In genomic region chr11:23141100-23141837, GRCm38 (mm10) we compare ENCODE assay signal across 10 mouse cellular contexts.
DNase-seq lines count a peak whose midpoint lies in the region; ATAC-seq lines count a peak whose summit lies in the region.
"Had no signal": no experiment of that assay in that cellular context is flagged by ENCODE, and none has a peak within 500 bp of the region (broad histone marks: within the 10 kb centered on the region; RNA-seq: fewer than 3 reads in every experiment).

No protein-coding gene starts in this region.

- ATAC-seq in forebrain, embryonic 11.5 days (replicated peaks; ENCODE audit: low FRiP score): peak; percentile 63
- no peak for ATAC-seq in midbrain, embryonic 14.5 days (ENCODE audit: low FRiP score, low TSS enrichment)
- no peak for ATAC-seq in megakaryocyte progenitor cell, adult 5-6 weeks (replicated peaks; ENCODE audit: poor library complexity)
- ATAC-seq in kidney, embryonic 14.5 days (ENCODE audit: low FRiP score, low TSS enrichment): no peak
- no peak for ATAC-seq in CD4-positive, CD25-positive, alpha-beta regulatory T cell, adult 4 months

- H3K4me1 ChIP-seq in forebrain, embryonic 11.5 days (replicated peaks; ENCODE audit: control insufficient read depth, insufficient read depth, low read length): peaks cover 12% of the 10 kb centered on the region
- H3K4me1 ChIP-seq in midbrain, embryonic 14.5 days (ENCODE audit: control insufficient read depth, insufficient read depth, low read length): 0 out of 2 replicates have a peak, but pooled peaks cover 6% of the 10 kb centered on the region
- H3K4me1 ChIP-seq in kidney, embryonic 14.5 days (ENCODE audit: control insufficient read depth, insufficient read depth, low read length): no peaks in the 10 kb centered on the region
- H3K4me1 ChIP-seq: embryonic facial prominence, embryonic 15.5 days; limb, embryonic 12.5 days had no signal

- H3K27ac ChIP-seq in forebrain, embryonic 11.5 days (ENCODE audit: low read depth, low read length): 0 out of 2 replicates have a peak overlapping the region, but pooled peaks have one; percentile 25
- no peak overlapping the region for H3K27ac ChIP-seq in midbrain, embryonic 14.5 days (replicated peaks; ENCODE audit: low read depth, low read length)
- no peak overlapping the region for H3K27ac ChIP-seq in kidney, embryonic 14.5 days (ENCODE audit: low read depth, low read length)
- H3K27ac ChIP-seq: embryonic facial prominence, embryonic 15.5 days; limb, embryonic 12.5 days had no signal

- no peaks in the 10 kb centered on the region for H3K36me3 ChIP-seq in forebrain, embryonic 11.5 days (ENCODE audit: control insufficient read depth, insufficient read depth, low read length)
- H3K36me3 ChIP-seq in midbrain, embryonic 14.5 days (ENCODE audit: control insufficient read depth, insufficient read depth, low read length): no peaks in the 10 kb centered on the region
- no peaks in the 10 kb centered on the region for H3K36me3 ChIP-seq in kidney, embryonic 14.5 days (ENCODE audit: control insufficient read depth, insufficient read depth, low read length)
- H3K36me3 ChIP-seq: embryonic facial prominence, embryonic 15.5 days; limb, embryonic 12.5 days had no signal

- WGBS in forebrain, embryonic 11.5 days: 52% methylated on average over 12 of the region's 12 CpGs
- WGBS in midbrain, embryonic 14.5 days: 65% methylated on average over 12 of the region's 12 CpGs
- WGBS in kidney, embryonic 14.5 days: 55% methylated on average over 12 of the region's 12 CpGs

- no peak overlapping the region for H3K9ac ChIP-seq in forebrain, embryonic 11.5 days (ENCODE audit: low read length)
- no peak overlapping the region for H3K9ac ChIP-seq in midbrain, embryonic 14.5 days (replicated peaks; ENCODE audit: low read length)
- no peak overlapping the region for H3K9ac ChIP-seq in kidney, embryonic 14.5 days (ENCODE audit: low read depth, low read length)
- H3K9ac ChIP-seq: embryonic facial prominence, embryonic 15.5 days; limb, embryonic 12.5 days had no signal

- intact Hi-C loops in heart, postnatal 10 days (cut with DNase I): no loop called here

- H3K9me3 ChIP-seq in forebrain, embryonic 11.5 days (ENCODE audit: control insufficient read depth, low read length): no peaks in the 10 kb centered on the region
- no peaks in the 10 kb centered on the region for H3K9me3 ChIP-seq in midbrain, embryonic 14.5 days (ENCODE audit: control insufficient read depth, low read length)
- no peaks in the 10 kb centered on the region for H3K9me3 ChIP-seq in kidney, embryonic 14.5 days (ENCODE audit: control insufficient read depth, low read length)
- H3K9me3 ChIP-seq: embryonic facial prominence, embryonic 15.5 days; limb, embryonic 12.5 days had no signal

- H3K27me3 ChIP-seq in forebrain, embryonic 11.5 days (ENCODE audit: control insufficient read depth, insufficient read depth, low read length): no peaks in the 10 kb centered on the region
- no peaks in the 10 kb centered on the region for H3K27me3 ChIP-seq in midbrain, embryonic 14.5 days (ENCODE audit: control insufficient read depth, insufficient read depth, low read length)
- H3K27me3 ChIP-seq in kidney, embryonic 14.5 days (ENCODE audit: control insufficient read depth, insufficient read depth, low read length): no peaks in the 10 kb centered on the region
- H3K27me3 ChIP-seq: embryonic facial prominence, embryonic 15.5 days; limb, embryonic 12.5 days had no signal

- H3K4me3 ChIP-seq in forebrain, embryonic 11.5 days (ENCODE audit: low read depth, low read length): no peak overlapping the region
- H3K4me3 ChIP-seq in midbrain, embryonic 14.5 days (replicated peaks; ENCODE audit: low read depth, low read length): no peak overlapping the region
- H3K4me3 ChIP-seq in kidney, embryonic 14.5 days (ENCODE audit: low read length): no peak overlapping the region
- H3K4me3 ChIP-seq: embryonic facial prominence, embryonic 15.5 days; limb, embryonic 12.5 days had no signal

- peak; percentile 8 to 10 for DNase-seq in heart, postnatal 10 days
- DNase-seq in heart, postnatal 4 days: no peak
- DNase-seq in adrenal gland, adult 8-10 months: peak; percentile 13
- DNase-seq in forebrain, embryonic 11.5 days (ENCODE audit: low spot score): no peak
- DNase-seq in midbrain, embryonic 14.5 days: peak; percentile 18

- no peak overlapping the region for H3K4me2 ChIP-seq in forebrain, embryonic 11.5 days (ENCODE audit: low read depth, low read length, severe bottlenecking)
- H3K4me2 ChIP-seq in midbrain, embryonic 14.5 days (ENCODE audit: low read length): no peak overlapping the region
- no peak overlapping the region for H3K4me2 ChIP-seq in kidney, embryonic 14.5 days (replicated peaks; ENCODE audit: low read depth, low read length)
- H3K4me2 ChIP-seq: embryonic facial prominence, embryonic 15.5 days; limb, embryonic 12.5 days had no signal

Comparison
In these comparisons a context has a peak if more than half of its experiments do, and no peak if none do; other contexts are left out.
1. DNase-seq: peak in heart, postnatal 10 days (2 of 2), adrenal gland, adult 8-10 months (single experiment) and midbrain, embryonic 14.5 days (single experiment); none in heart, postnatal 4 days (single experiment) and forebrain, embryonic 11.5 days (single experiment).